Mouse (Mus musculus): ENCODE results near the gene Frk. TPM values are rescaled to one million over a fixed set of nuclear protein-coding genes. Genes with fewer than 3 reads are reported as not detected.

Frk gene
- polyA plus RNA-seq, 1 experiment = 14.3 TPM

DNA sequence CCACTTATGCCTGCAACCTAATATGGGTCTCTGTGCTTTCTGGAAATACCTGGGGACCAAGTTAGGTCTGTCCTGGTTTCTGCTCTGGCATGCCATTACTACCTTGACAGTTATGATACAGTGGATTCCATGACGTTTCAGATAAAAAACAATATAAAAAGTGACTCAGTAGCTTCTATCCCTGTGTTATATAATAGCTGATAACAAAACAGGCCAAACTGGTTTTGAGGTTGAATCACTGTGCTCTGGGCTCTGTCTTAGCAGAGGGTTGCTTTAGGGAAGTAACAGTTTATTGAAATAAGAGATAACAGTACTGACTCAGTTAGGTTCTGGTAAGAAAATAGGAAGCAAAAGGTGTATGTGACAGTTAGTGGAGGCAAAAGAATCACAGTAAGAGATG is 25.4 kb downstream of the Frk start:
- peak overlapping the region; percentile 40; the same call in 1 of the 2 replicates for H3K27ac ChIP-seq (ENCODE audit: insufficient read depth, low read length)
- H3K4me3 ChIP-seq (ENCODE audit: insufficient read depth, low read length) = no peak overlapping the region
- H3K4me1 ChIP-seq (ENCODE audit: control insufficient read depth, insufficient read depth, low read length) = peaks cover 2% of the 10 kb centered on the region; the same call in 1 of the 2 replicates
- no peak for TF ChIP-seq CTCF (IDR thresholded peaks at IDR 0.05; ENCODE audit: borderline replicate concordance, insufficient read depth, low read length)

DNA sequence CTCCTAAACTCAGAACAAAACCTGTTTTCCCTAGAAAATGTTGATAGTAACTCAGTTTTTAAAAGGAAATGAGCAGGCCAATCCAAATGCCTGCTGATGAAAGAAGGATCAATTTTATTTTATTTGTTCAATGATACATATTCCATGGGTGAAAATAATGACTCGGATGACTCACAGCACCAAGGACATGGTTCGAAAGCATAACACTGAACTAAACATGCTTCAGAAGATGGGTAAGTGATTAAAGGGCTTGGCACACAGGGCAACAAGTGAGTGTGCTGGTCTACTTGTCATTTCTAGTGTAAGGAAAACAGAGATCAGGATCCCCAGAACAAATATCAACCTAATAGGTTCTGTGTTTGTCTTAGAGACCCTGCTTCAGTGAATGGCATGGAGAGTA is 26.1 kb downstream of the Frk start:
- Histone ChIP-seq H3K4me3 (ENCODE audit: insufficient read depth, low read length) (no peak overlapping the region), H3K27ac (ENCODE audit: insufficient read depth, low read length) (no peak overlapping the region; the same call in 1 of the 2 replicates), H3K4me1 (ENCODE audit: control insufficient read depth, insufficient read depth, low read length) (peaks cover 2% of the 10 kb centered on the region; the same call in 1 of the 2 replicates)
- TF ChIP-seq POLR2A (IDR thresholded peaks at IDR 0.05; ENCODE audit: low read depth, low read length) = no peak
- no peak for TF ChIP-seq CTCF (IDR thresholded peaks at IDR 0.05; ENCODE audit: borderline replicate concordance, insufficient read depth, low read length)

DNA sequence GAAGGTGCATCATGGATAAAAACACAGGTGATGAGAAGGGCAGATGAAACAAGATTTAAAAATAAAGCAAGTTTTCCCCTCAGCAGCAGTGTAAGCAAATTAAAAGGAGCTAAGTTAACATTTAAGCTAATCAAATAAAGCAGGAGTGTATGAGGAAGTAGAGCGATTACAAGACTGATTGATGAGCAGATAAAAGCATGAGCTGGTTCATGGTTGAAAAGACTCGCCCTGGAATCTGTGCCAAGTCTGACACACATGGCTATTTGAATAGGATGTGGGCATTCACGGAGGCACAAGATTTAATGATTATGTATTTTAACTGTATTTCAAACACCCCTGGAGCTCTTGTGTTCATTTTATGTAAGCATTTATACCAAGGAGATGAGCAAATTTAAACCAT is 28.0 kb downstream of the Frk start:
- no peak for TF ChIP-seq POLR2A (IDR thresholded peaks at IDR 0.05; ENCODE audit: low read depth, low read length)
- no peak overlapping the region for H3K4me3 ChIP-seq (ENCODE audit: insufficient read depth, low read length)
- H3K27ac ChIP-seq (ENCODE audit: insufficient read depth, low read length) = no peak overlapping the region
- peaks cover 2% of the 10 kb centered on the region; the same call in 1 of the 2 replicates for H3K4me1 ChIP-seq (ENCODE audit: control insufficient read depth, insufficient read depth, low read length)

DNA sequence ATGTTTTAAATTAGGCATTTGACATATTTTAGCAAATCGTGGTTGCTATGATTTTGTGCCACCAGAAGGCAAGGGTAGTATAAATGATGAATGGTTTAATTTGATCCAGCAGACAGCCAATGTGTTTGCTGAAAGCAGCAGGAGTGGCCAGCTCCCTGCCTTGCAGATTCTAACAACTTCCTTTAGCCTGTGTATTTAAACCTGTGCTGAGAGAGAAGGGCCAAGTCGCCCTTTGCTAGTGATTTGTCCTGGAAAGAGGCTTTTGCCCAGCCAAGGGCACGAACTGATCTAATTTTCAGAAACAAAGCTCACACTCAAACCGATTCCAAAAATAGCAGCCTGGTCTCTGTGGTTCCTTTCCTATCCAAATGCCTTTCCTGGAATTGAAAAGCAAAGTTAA is 29.4 kb downstream of the Frk start:
- peaks cover 2% of the 10 kb centered on the region; the same call in 1 of the 2 replicates for H3K4me1 ChIP-seq (ENCODE audit: control insufficient read depth, insufficient read depth, low read length)

DNA sequence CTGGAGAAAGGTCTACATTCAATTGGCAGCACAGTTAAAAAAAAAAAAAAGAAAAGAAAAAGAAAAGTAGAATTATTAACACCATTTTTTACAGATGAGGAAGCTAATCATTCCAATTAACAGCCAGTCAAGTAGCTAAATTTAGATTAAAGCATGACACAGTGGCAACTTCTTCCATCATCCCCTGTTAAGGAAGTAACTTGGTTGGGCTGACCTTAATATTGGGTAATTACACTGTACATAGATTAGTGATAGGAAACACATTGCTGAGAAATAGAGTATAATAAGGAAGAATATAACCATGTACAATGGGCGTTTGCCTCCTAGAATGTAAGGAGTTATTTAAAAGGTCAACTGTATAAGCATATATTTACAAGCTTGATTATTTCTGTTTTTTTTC is 42.4 kb downstream of the Frk start:
- TF ChIP-seq CTCF (IDR thresholded peaks at IDR 0.05; ENCODE audit: borderline replicate concordance, insufficient read depth, low read length) (no peak), POLR2A (IDR thresholded peaks at IDR 0.05; ENCODE audit: low read depth, low read length) (no peak)
- H3K27ac ChIP-seq (ENCODE audit: insufficient read depth, low read length) = no peak overlapping the region

More for the DNA sequence above, 29.4 kb downstream of the Frk start:
- TF ChIP-seq POLR2A (IDR thresholded peaks at IDR 0.05; ENCODE audit: low read depth, low read length) (no peak), CTCF (IDR thresholded peaks at IDR 0.05; ENCODE audit: borderline replicate concordance, insufficient read depth, low read length) (no peak)
- H3K4me3 ChIP-seq (ENCODE audit: insufficient read depth, low read length) = no peak overlapping the region
- no peak overlapping the region; the same call in 1 of the 2 replicates for H3K27ac ChIP-seq (ENCODE audit: insufficient read depth, low read length)

DNA sequence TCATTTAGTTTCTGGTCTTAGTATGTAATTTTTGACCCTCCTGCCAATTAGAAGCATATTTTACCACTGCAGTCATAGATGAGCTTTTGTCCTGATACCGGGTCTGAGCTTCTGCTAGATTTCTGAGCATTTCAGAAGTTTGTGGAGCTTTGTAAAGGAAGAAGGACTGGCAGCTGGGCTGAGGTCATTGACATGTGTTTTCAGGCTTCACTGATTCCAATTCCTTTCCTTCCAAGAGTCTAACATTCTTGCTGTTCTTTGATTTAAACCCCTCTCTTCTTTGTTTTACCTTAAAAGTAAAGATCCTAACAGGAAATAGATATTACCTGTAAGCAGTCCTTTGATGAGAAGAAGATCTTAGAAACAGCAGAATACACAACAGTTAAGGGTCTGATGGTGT is 48.6 kb downstream of the Frk start:
- TF ChIP-seq POLR2A (IDR thresholded peaks at IDR 0.05; ENCODE audit: low read depth, low read length) = no peak
- TF ChIP-seq CTCF (IDR thresholded peaks at IDR 0.05; ENCODE audit: borderline replicate concordance, insufficient read depth, low read length) = no peak
- Histone ChIP-seq H3K4me1 (ENCODE audit: control insufficient read depth, insufficient read depth, low read length) (no peaks in the 10 kb centered on the region), H3K27ac (ENCODE audit: insufficient read depth, low read length) (no peak overlapping the region), H3K4me3 (ENCODE audit: insufficient read depth, low read length) (no peak overlapping the region)

More for the DNA sequence above, 42.4 kb downstream of the Frk start:
- Histone ChIP-seq H3K4me3 (ENCODE audit: insufficient read depth, low read length) (no peak overlapping the region), H3K4me1 (ENCODE audit: control insufficient read depth, insufficient read depth, low read length) (no peaks in the 10 kb centered on the region)

DNA sequence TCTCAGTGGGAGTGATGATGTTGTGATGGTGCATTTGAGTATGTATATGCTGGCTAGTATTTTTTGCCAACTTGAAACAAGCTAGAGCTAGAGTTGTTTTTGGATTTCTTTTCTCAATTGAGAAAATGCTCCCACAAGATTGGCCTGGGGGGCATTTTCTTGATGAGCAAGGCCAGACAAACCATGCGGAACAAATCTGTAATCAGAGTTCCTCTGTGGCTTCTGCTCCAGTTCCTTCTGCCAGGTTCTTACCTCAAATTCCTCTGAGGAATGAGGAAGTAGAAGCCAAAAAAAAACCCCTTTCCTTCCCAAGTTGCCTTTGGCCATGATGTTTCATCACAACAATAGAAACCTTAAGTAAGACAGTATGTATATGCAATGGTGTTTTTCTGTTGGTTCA is 49.3 kb downstream of the Frk start:
- peak overlapping the region; percentile 34; the same call in 1 of the 2 replicates for H3K27ac ChIP-seq (ENCODE audit: insufficient read depth, low read length)
- no peaks in the 10 kb centered on the region for H3K4me1 ChIP-seq (ENCODE audit: control insufficient read depth, insufficient read depth, low read length)
- no peak for TF ChIP-seq CTCF (IDR thresholded peaks at IDR 0.05; ENCODE audit: borderline replicate concordance, insufficient read depth, low read length)
- no peak for TF ChIP-seq POLR2A (IDR thresholded peaks at IDR 0.05; ENCODE audit: low read depth, low read length)
- H3K4me3 ChIP-seq (ENCODE audit: insufficient read depth, low read length) = no peak overlapping the region

DNA sequence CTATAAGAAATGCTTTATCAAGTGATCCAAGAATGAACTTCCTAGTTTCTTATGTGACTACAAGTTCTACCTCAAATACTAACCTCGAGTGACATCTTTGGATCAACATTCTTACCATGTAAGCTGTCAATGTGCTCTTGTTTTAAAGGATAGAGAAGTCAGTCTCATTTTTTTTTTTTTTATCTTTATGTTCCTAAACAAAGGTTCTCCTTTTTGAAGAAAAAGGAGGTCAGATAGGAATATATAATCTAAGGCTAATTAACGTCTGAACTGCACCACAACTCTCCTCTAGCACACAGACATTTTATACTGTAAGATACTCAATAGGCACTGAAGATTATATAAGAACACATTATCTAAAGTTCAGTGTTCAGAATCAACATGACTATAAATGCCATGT is 57.5 kb downstream of the Frk start:
- no peak overlapping the region for H3K4me3 ChIP-seq (ENCODE audit: insufficient read depth, low read length)
- no peak overlapping the region for H3K27ac ChIP-seq (ENCODE audit: insufficient read depth, low read length)
- H3K4me1 ChIP-seq (ENCODE audit: control insufficient read depth, insufficient read depth, low read length) = no peaks in the 10 kb centered on the region
- TF ChIP-seq CTCF (IDR thresholded peaks at IDR 0.05; ENCODE audit: borderline replicate concordance, insufficient read depth, low read length) = no peak
- TF ChIP-seq POLR2A (IDR thresholded peaks at IDR 0.05; ENCODE audit: low read depth, low read length) = no peak

DNA sequence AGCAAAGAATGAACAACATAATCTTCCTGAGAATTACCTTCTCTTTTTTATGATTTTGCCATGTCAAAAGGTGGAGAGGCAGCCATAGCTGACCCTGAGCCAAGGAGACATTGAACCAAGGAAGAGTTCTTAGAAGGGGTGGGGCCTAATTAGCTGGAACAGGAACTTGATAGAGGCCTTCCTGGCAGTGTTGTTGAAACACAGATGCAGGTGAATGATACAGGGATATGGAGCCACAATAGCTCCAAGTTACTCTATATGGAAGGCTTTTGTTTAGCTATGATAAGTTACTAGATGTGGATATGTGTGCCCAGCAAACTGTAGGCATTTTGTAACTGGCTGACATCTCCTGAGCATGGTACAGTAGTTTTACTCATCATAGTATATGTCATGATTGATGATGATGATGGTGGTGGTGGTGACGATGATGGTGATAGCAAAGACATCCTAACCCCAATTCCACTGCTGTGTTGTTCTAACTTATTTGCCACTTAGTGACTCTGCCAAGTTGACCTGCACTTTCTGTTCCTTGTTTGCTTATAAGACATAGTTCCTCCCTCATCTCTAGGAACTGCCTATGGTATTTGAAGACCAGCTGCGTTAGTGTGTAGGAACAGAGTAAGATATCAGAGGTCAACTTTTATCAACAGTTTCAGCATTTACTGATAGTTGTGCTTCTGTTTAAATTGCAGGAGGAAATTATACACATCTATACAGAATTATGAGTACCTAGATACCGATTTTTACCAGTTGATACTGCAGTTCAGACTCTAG is 58.7 kb downstream of the Frk start:
- TF ChIP-seq POLR2A (IDR thresholded peaks at IDR 0.05; ENCODE audit: low read depth, low read length) = no peak
- Histone ChIP-seq H3K27ac (ENCODE audit: insufficient read depth, low read length) (no peak overlapping the region), H3K4me3 (ENCODE audit: insufficient read depth, low read length) (no peak overlapping the region), H3K4me1 (ENCODE audit: control insufficient read depth, insufficient read depth, low read length) (no peaks in the 10 kb centered on the region)

DNA sequence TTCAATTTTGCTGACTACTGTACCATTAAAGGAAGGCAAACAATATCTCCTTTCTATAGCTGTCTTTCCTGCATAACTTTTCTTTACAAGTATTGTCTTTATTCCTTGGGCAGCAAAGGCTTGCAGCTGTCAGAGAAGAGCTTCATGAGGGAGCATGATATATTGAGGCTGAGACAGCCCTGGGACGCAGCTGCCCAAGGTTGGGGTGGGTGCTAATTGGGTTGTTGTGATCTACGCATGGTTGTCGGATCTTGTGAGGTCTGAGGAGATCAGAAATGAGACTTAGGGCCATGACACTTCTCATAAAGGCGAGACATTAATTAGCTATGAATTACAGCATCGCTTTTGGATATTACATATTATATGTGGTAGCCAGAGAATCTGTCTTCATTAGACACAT is 67.4 kb downstream of the Frk start:
- no peak overlapping the region for H3K4me3 ChIP-seq (ENCODE audit: insufficient read depth, low read length)

More for the DNA sequence above, 67.4 kb downstream of the Frk start:
- Histone ChIP-seq H3K4me1 (ENCODE audit: control insufficient read depth, insufficient read depth, low read length) (no peaks in the 10 kb centered on the region), H3K27ac (ENCODE audit: insufficient read depth, low read length) (no peak overlapping the region)
- TF ChIP-seq CTCF (IDR thresholded peaks at IDR 0.05; ENCODE audit: borderline replicate concordance, insufficient read depth, low read length) (no peak), POLR2A (IDR thresholded peaks at IDR 0.05; ENCODE audit: low read depth, low read length) (no peak)
